Mouse (Mus musculus): Measurements from ENCODE around the gene Gadl1. TPM values are rescaled to one million over a fixed set of nuclear protein-coding genes. Genes with fewer than 3 reads are reported as not detected.

Gene Gadl1
- total and polyA plus RNA-seq, 3 experiments = 0.06 to 0.08 TPM; not detected in 1

DNA sequence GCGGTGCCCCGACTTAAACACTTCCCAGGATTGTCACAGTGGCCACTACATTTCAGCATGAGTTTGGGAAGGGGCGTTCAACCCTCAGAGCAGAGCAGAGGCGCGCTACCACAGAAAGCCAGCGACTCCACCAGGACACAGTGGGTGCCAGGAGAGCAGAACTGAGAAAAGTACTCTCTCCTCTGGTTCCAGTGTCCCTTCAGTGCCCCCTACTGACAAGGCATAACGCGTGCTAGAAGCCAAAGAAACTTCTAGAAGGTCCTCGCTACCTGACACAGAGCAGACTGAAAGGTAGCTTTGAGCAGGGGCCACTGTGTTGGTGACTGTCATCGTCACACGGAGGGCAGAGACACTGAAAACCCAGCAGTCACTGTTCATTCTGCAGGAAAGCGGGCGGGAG is 39.1 kb upstream of the Gadl1 start:
- DNase-seq (ENCODE audit: low read depth, low spot score) = no peak
- no peaks in the 10 kb centered on the region for H3K4me1 ChIP-seq (ENCODE audit: control insufficient read depth in 1 of 2, insufficient read depth in 2 of 2, low read length in 2 of 2)
- no peaks in the 10 kb centered on the region for H3K9me3 ChIP-seq (replicated peaks; ENCODE audit: insufficient read depth, low read length)

DNA sequence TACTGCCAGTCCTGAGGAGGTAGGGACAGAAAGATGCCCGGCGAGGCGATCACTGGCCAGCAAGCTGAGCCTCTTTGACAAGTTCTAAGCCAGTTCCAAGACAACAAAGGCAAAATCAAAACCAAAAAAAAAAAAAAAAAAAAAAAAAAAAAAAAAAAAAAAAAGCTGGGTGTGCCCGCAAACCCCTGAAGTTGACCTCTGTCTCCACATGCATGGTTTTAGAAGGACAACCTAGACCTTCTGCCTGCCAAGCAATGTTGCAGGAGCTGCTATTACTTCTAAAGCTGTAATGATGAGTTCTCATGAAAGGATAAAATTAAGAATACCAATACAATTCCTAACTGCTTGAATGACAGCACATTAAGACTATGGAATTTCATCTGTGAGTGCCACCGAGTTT is 38.6 kb upstream of the Gadl1 start:
- Histone ChIP-seq H3K9ac (ENCODE audit: control insufficient read depth, low read depth, low read length, poor library complexity, severe bottlenecking) (no peak overlapping the region), H3K4me1 (ENCODE audit: control insufficient read depth in 1 of 2, insufficient read depth in 2 of 2, low read length in 2 of 2) (no peaks in the 10 kb centered on the region), H3K27ac (ENCODE audit: control insufficient read depth, low read depth, low read length) (no peak overlapping the region), H3K9me3 (replicated peaks; ENCODE audit: insufficient read depth, low read length) (no peaks in the 10 kb centered on the region), H3K4me3 (ENCODE audit: control insufficient read depth in 1 of 2, insufficient read depth in 1 of 2, low read depth in 2 of 2, low read length in 2 of 2) (no peak overlapping the region), H3K36me3 (ENCODE audit: control insufficient read depth in 1 of 2, insufficient read depth in 2 of 2, low read length in 2 of 2) (no peaks in the 10 kb centered on the region), H3K27me3 (ENCODE audit: control insufficient read depth in 1 of 2, insufficient read depth in 2 of 2, low read length in 2 of 2) (no peaks in the 10 kb centered on the region), H3K79me2 (ENCODE audit: control insufficient read depth, insufficient read depth, low read length, poor library complexity) (no peaks in the 10 kb centered on the region)
- TF ChIP-seq ELF1 (IDR thresholded peaks at IDR 0.05; ENCODE audit: low read depth, low read length) = no peak
- TF ChIP-seq EP300 (IDR thresholded peaks at IDR 0.05; ENCODE audit: low read depth in 1 of 2, low read length in 2 of 2) = no peak
- no peak for TF ChIP-seq ZKSCAN1 (IDR thresholded peaks at IDR 0.05; ENCODE audit: low read depth, low read length)
- TF ChIP-seq TBP (IDR thresholded peaks at IDR 0.05; ENCODE audit: low read depth, low read length) = no peak
- no peak for TF ChIP-seq RCOR1 (IDR thresholded peaks at IDR 0.05; ENCODE audit: low read depth, low read length)
- no peak for TF ChIP-seq CHD1 (IDR thresholded peaks at IDR 0.05; ENCODE audit: low read depth, low read length)
- TF ChIP-seq BHLHE40 (IDR thresholded peaks at IDR 0.05; ENCODE audit: borderline replicate concordance, low read depth, low read length) = no peak
- no peak for TF ChIP-seq MYC (IDR thresholded peaks at IDR 0.05; ENCODE audit: low read depth, low read length)
- no peak for TF ChIP-seq ZC3H11A (IDR thresholded peaks at IDR 0.05; ENCODE audit: low read depth, low read length)
- no peak for TF ChIP-seq TCF12 (IDR thresholded peaks at IDR 0.05; ENCODE audit: low read depth, low read length)
- no peak for TF ChIP-seq CHD2 (IDR thresholded peaks at IDR 0.05; ENCODE audit: low read length)
- TF ChIP-seq NELFE (IDR thresholded peaks at IDR 0.05; ENCODE audit: low read depth, low read length) = no peak
- no peak for TF ChIP-seq ZMIZ1 (IDR thresholded peaks at IDR 0.05; ENCODE audit: low read depth, low read length)
- no peak for TF ChIP-seq MAZ (IDR thresholded peaks at IDR 0.05; ENCODE audit: low read depth, low read length)
- no peak for TF ChIP-seq RAD21 (IDR thresholded peaks at IDR 0.05; ENCODE audit: low read depth, low read length)
- TF ChIP-seq POLR2AphosphoS5 (IDR thresholded peaks at IDR 0.05; ENCODE audit: borderline replicate concordance, low read depth, low read length) = no peak
- TF ChIP-seq E2F4 (IDR thresholded peaks at IDR 0.05; ENCODE audit: borderline replicate concordance, low read depth, low read length) = no peak
- TF ChIP-seq JUND (IDR thresholded peaks at IDR 0.05; ENCODE audit: low read depth, low read length) = no peak
- TF ChIP-seq ETS1 (IDR thresholded peaks at IDR 0.05; ENCODE audit: low read depth, low read length) = no peak
- no peak for TF ChIP-seq MXI1 (IDR thresholded peaks at IDR 0.05; ENCODE audit: low read depth, low read length)
- no peak for DNase-seq (ENCODE audit: low read depth, low spot score)

More for the DNA sequence above, 39.1 kb upstream of the Gadl1 start:
- no peak for TF ChIP-seq MYC (IDR thresholded peaks at IDR 0.05; ENCODE audit: low read depth, low read length)
- no peak for TF ChIP-seq MYB (IDR thresholded peaks at IDR 0.05; ENCODE audit: low read depth, low read length)
- TF ChIP-seq ZKSCAN1 (IDR thresholded peaks at IDR 0.05; ENCODE audit: low read depth, low read length) = no peak
- TF ChIP-seq MXI1 (IDR thresholded peaks at IDR 0.05; ENCODE audit: low read depth, low read length) = no peak
- no peak for TF ChIP-seq SMC3 (IDR thresholded peaks at IDR 0.05; ENCODE audit: low read depth, low read length)
- no peak for TF ChIP-seq POLR2A (IDR thresholded peaks at IDR 0.05; ENCODE audit: control insufficient read depth in 1 of 2, insufficient read depth in 1 of 2, low read depth in 1 of 2, low read length in 2 of 2, poor library complexity in 1 of 2)
- no peak for TF ChIP-seq MEF2A (IDR thresholded peaks at IDR 0.05; ENCODE audit: extremely low read depth, insufficient replicate concordance, low read depth, low read length, poor library complexity, severe bottlenecking)
- no peak for TF ChIP-seq RCOR1 (IDR thresholded peaks at IDR 0.05; ENCODE audit: low read depth, low read length)
- no peak for TF ChIP-seq MAZ (IDR thresholded peaks at IDR 0.05; ENCODE audit: low read depth, low read length)
- no peak for TF ChIP-seq GATA1 (IDR thresholded peaks at IDR 0.05; ENCODE audit: low read depth, low read length)
- TF ChIP-seq MAFK (IDR thresholded peaks at IDR 0.05; ENCODE audit: borderline replicate concordance, low read depth, low read length) = no peak
- no peak overlapping the region for H3K4me3 ChIP-seq (ENCODE audit: control insufficient read depth in 1 of 2, insufficient read depth in 1 of 2, low read depth in 2 of 2, low read length in 2 of 2)
- no peak overlapping the region for H3K9ac ChIP-seq (ENCODE audit: control insufficient read depth, low read depth, low read length, poor library complexity, severe bottlenecking)
- H3K79me2 ChIP-seq (ENCODE audit: control insufficient read depth, insufficient read depth, low read length, poor library complexity) = no peaks in the 10 kb centered on the region
- no peak overlapping the region for H3K27ac ChIP-seq (ENCODE audit: control insufficient read depth, low read depth, low read length)
- H3K36me3 ChIP-seq (ENCODE audit: control insufficient read depth in 1 of 2, insufficient read depth in 2 of 2, low read length in 2 of 2) = no peaks in the 10 kb centered on the region
- no peaks in the 10 kb centered on the region for H3K27me3 ChIP-seq (ENCODE audit: control insufficient read depth in 1 of 2, insufficient read depth in 2 of 2, low read length in 2 of 2)
